Mouse (Mus musculus): ENCODE data around the gene Maml3.

The Maml3 gene

DNA sequence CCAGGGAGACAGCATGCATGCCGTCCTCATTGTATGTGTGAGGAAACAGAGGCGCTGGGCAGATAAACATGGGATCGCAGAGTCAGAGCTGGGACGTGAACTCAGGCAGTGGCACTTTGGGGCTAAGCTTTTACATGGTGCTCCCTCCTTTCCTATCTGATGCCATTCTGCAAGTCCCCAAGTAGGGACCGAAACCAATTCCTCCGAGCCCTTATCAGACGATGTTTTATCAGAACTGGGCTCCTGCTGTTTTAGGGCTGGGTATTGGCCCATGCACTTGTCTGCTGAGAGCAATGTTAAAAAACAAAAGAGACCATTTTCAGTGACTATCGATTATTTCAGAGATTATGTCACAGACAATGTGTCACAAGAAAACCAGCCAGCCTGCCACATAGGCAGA is 191.4 kb downstream of the Maml3 start:
- DNase-seq (ENCODE audit: low read depth, low spot score): no peak

DNA sequence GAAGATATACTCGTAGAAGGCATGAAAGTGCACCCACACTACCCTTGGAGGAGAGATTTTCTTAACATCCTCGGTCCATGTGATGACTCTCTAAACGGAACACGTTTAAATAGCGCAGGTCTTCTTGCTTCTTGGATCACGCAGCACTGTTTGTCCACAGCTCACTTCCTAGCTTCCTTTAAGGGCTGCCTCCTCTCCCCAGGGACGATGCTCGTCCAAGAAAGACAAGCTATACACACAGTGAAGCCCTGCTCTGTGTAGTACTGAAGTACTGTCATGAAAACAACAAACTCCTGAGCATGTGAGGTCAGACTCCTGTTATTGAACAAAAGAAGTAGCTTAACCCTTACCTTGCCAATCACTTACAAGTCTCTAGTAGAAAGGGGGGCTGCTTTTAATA is 192.7 kb downstream of the Maml3 start:
- no peak for DNase-seq (ENCODE audit: low read depth, low spot score)

- no peak for DNase-seq (ENCODE audit: low read depth, low spot score)
Observed at GRCm38 (mm10) chr3:51908437-51908990, 196.4 kb downstream of the Maml3 start.

GRCm38 (mm10) chr3:51907113-51907860 is 197.6 kb downstream of the Maml3 start:
- no peak for DNase-seq (ENCODE audit: low read depth, low spot score)

DNA sequence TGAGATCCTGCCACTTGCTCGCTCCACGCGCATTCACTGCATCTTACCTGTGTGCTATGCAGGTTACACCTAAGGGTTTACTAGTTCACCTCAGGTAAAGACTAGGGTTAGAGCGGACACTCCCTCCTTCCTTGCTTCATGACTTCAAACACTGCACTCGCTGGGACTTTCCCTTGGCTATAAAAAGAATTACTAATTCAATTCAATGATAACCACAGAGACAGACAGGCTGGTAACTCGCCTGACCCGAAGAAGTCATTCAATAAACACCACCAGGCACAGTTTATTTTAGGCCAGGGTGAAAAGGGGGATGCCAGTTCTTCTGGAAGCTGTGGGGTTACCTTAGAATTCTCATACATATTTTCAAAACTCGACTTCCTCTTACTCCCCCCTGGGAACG is 199.0 kb downstream of the Maml3 start:
- no peak for DNase-seq (ENCODE audit: low read depth, low spot score)

DNA sequence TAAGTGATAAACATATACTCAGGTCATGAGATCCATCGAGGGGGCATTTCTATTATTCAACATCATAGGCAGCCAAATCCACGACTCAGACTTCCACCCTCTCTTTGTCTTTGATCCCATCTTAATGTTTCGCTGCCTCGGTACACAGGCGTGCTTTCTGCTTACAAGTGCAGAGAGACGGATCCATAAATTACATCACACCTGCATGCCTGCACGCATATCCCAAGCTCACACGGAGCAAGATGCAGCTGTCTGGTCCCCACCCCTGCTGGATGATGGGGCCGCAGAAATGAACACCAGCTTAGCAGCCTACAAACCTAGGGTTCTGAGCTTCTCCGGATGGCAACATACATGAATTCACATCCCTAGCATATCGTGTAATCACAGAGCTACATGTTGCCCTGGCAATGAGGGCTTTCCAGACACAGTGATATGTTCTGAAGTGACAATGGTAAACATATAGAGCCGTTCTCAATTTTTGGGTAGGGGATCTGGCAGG is 200.5 kb downstream of the Maml3 start:
- DNase-seq (ENCODE audit: low read depth, low spot score): no peak

DNA sequence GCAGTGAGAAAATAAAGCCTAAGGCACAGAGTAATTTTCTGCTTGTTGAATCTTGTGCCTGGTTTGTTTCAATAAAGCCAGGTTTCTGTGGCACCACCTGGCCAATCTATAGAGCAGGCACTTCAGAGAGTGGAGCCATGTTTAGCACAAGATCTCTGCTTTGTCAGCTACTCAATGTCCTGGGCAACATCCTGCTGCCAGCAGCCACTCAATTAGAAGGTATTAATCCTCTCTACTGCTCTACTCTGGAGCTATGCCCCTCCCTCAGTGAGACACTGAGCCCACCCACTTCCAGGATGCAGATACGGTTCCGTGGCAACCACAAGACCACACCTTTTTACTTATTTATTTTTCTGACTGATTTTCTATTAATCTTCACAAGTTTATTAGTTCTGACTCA is 203.7 kb downstream of the Maml3 start:
- no peak for DNase-seq (ENCODE audit: low read depth, low spot score)

- DNase-seq (ENCODE audit: low read depth, low spot score): no peak
Observed at GRCm38 (mm10) chr3:51894514-51894913, 210.4 kb downstream of the Maml3 start.

- DNase-seq (ENCODE audit: low read depth, low spot score): no peak
Observed at GRCm38 (mm10) chr3:51891562-51892119, 213.2 kb downstream of the Maml3 start.

DNA sequence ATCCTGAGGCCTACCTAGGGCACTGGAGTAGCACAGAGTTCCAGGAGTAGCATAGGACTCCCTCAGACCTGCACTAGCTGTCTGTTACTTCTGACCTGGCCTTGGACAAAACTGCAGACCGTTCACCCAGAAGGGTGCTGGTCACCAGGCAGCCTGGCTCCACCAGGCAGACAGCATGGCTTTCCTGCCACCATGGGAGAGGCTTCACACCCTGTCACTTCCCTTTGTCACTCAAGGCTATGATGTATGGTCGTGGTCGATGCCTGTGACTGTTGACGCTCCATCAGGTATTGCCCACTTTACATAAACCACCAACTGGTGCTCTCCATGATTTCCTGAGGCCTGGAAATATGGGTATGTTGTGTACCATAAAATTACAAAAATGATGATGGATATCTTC is 214.7 kb downstream of the Maml3 start:
- DNase-seq (ENCODE audit: low read depth, low spot score): no peak

- no peak for DNase-seq (ENCODE audit: low read depth, low spot score)
Observed at GRCm38 (mm10) chr3:51889776-51890175, 215.1 kb downstream of the Maml3 start.

- DNase-seq (ENCODE audit: low read depth, low spot score): no peak
Observed at GRCm38 (mm10) chr3:51888662-51889433, 216.0 kb downstream of the Maml3 start.

GRCm38 (mm10) chr3:51888295-51888661 is 216.6 kb downstream of the Maml3 start:
- DNase-seq (ENCODE audit: low read depth, low spot score): no peak

DNA sequence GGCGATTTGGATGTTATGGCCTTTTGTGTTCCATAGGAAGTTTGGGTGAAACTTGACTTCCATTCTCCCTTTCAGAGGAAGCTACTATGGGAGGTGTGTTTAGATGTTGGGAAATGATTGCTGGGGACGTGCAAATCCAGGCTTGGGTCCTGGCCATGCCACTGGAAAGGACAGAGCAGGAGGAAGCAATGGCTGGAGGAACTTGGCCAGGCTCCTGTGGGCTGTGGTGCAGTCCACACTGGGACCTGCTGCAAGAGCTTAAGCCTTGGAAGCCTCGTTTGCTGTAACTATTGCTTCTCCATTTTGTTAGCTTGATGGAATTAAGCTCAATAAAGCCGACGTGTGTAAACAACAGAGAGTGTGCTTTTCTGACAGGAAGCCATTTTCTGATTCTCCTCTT is 219.0 kb downstream of the Maml3 start:
- no peak for DNase-seq (ENCODE audit: low read depth, low spot score)

- DNase-seq (ENCODE audit: low read depth, low spot score): no peak
Observed at GRCm38 (mm10) chr3:51885487-51885886, 219.4 kb downstream of the Maml3 start.

DNA sequence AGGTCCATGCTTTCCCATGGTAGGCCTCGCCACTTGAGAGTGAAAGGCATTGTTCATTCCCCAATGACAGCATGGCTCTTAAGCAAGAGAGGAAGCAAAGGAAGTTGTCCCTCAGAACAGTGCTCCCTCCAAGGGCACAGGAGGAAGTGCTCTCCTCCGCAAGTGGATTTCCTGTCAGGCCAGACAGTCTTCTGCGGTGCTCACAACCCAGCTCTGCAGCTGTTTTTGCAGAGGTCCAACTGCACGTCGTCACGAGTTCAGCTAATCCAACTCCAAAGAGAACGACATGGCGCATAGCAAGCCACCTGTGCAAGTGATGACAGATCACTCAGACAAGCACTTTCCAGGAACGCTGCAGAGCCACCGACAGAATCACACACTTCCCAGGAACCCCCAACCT is 222.9 kb downstream of the Maml3 start:
- no peak for DNase-seq (ENCODE audit: low read depth, low spot score)

- DNase-seq (ENCODE audit: low read depth, low spot score): no peak
Observed at GRCm38 (mm10) chr3:51881393-51881792, 223.5 kb downstream of the Maml3 start.

DNA sequence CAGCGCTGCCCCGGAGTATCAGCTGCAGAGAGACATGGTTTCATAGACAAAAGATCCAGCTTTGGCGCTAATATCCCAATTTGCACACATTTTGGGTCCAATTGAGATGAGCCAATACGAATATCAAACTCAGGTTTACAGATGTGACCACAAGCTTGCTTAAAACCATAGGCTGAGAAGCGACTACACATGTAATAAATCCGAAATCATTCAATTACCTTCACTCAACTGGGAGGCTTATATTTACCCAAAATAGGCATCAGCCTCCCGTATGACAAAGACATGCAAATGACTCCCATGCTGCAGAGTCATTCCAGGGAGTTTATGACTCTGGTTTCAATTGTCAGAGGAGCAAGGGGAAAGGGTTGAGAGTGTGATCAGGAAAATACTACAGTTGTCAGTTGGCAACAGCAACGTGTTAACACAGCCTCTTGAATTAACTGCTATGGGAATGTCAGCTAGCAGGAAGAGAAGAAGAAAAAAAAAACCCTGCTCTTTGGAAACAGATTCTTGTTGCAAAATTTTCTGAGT is 224.3 kb downstream of the Maml3 start:
- no peak for DNase-seq (ENCODE audit: low read depth, low spot score)

GRCm38 (mm10) chr3:51879211-51879610 is 225.7 kb downstream of the Maml3 start:
- DNase-seq (ENCODE audit: low read depth, low spot score): no peak

- DNase-seq (ENCODE audit: low read depth, low spot score): no peak
Observed at GRCm38 (mm10) chr3:51878577-51878976, 226.3 kb downstream of the Maml3 start.

DNA sequence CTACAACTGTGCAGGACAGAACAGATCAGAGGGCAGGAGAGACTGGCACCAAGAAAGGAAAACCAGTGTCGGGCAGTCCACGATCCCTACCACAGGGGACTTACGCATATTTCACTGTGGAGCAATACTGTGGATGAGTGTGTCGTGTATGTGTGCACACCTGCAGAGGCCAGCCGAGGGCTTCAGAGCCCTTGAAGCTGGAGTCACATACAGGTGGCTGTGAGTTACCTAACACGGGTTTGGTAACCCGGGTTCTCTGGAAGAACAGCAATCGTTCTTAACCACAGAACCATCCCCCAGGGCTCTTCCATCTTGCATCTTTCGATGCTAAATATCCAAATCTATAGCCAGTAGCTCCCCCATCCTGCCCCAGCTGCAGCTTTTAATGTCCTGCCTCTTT is 228.1 kb downstream of the Maml3 start:
- DNase-seq (ENCODE audit: low read depth, low spot score): no peak

DNA sequence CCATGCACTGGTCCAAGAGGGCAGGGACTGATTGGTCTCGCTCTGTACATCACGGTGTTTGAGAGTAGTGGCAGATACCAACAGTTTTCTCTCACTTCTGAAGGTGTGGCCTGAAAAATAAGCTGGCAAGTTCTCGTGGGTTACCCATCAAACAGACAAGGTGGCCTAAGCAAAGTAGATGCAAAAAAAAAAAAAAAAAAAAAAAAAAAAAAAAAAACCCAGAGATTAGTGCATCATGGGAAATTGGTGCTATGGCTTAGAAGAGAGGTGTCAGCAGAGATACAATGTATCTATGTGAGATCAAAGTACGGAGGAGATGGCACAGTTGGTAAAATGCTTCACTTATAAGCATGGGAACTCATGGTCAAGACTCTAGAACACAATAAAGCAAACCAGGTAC is 229.2 kb downstream of the Maml3 start:
- no peak for DNase-seq (ENCODE audit: low read depth, low spot score)

All from c-Kit-negative CD71-positive TER-119-positive erythroid progenitor cells, embryonic 14.5 days (primary cell).